Mouse (Mus musculus) stomach, postnatal 0 days (tissue): ENCODE measurements around the gene Lonrf2.

Experiments
- CTCF ChIP-seq: IDR thresholded peaks from 2 replicates; pipeline ENCODE4 v1.5.1; 2016; ENCODE audit warnings: antibody characterized with exemption, low read depth, mild to moderate bottlenecking, moderate library complexity
- EP300 ChIP-seq: optimal IDR thresholded peaks from 2 replicates; pipeline ENCODE3; 2016; ENCODE audit warnings: antibody characterized with exemption

GRCm38 (mm10) chr1:38834899-38835298 lies 1.6 kb downstream of the Lonrf2 start:
- no peak for TF ChIP-seq EP300
- peak; percentile 64 for TF ChIP-seq CTCF
